Mouse (Mus musculus) hindbrain, embryonic 16.5 days (tissue): ENCODE measurements at regions not wholly inside any gene's neighbourhood (a gene's known extent, or its start where the extent isn't known, plus 50 kb on each side); places are given as distances from the start of the nearest gene placed in this dataset.

Source experiments
- ATAC-seq: fragments of 200-750 bp; cut with Nextera tagmentation; 2 replicates; pipeline ENCODE4 v1.8.0; 2017; ENCODE audit warnings: moderate TSS enrichment, moderate library complexity
- H3K27ac ChIP-seq: fragments of 300-500 bp; sonication (generic); 2 replicates; pipeline ENCODE4 v1.5.1; 2014; ENCODE audit warnings: low read depth, mild to moderate bottlenecking, control low read depth, low read length, moderate library complexity
- H3K27me3 ChIP-seq: fragments of 300-500 bp; sonication (generic); replicated peaks from 2 replicates; pipeline ENCODE4 v1.6.1; 2014; ENCODE audit warnings: low read length; ENCODE audit not compliant: control insufficient read depth, insufficient read depth
- H3K36me3 ChIP-seq: fragments of 300-500 bp; sonication (generic); 2 replicates; pipeline ENCODE4 v1.6.1; 2014; ENCODE audit warnings: mild to moderate bottlenecking, low read length, moderate library complexity, mixed read lengths; ENCODE audit not compliant: control insufficient read depth, insufficient read depth
- H3K4me1 ChIP-seq: fragments of 300-500 bp; sonication (generic); 2 replicates; pipeline ENCODE4 v1.6.1; 2014; ENCODE audit warnings: low read depth, low read length; ENCODE audit not compliant: control insufficient read depth, insufficient read depth
- H3K4me2 ChIP-seq: fragments of 300-500 bp; sonication (generic); 2 replicates; pipeline ENCODE4 v1.6.1; 2014; ENCODE audit warnings: mild to moderate bottlenecking, low read length, control low read depth, moderate library complexity
- H3K4me3 ChIP-seq: fragments of 300-500 bp; sonication (generic); 2 replicates; pipeline ENCODE4 v1.5.1; 2014; ENCODE audit warnings: mild to moderate bottlenecking, low read length, control low read depth, moderate library complexity
- H3K9ac ChIP-seq: fragments of 300-500 bp; sonication (generic); 2 replicates; pipeline ENCODE4 v1.6.1; 2014; ENCODE audit warnings: low read depth, mild to moderate bottlenecking, control low read depth, low read length, moderate library complexity
- H3K9me3 ChIP-seq: fragments of 300-500 bp; sonication (generic); 2 replicates; pipeline ENCODE4 v1.6.1; 2014; ENCODE audit warnings: mild to moderate bottlenecking, low read length, moderate library complexity; ENCODE audit not compliant: control insufficient read depth
- WGBS: fragments of 180-500 bp; shearing (Covaris S2); extraction: QIAGEN DNeasy Blood & Tissue Kit; methylation state at CpG from one replicate; pipeline ENCODE4 v1.1.7; 2014; 5-methylcytosine and 5-hydroxymethylcytosine counted together

DNA sequence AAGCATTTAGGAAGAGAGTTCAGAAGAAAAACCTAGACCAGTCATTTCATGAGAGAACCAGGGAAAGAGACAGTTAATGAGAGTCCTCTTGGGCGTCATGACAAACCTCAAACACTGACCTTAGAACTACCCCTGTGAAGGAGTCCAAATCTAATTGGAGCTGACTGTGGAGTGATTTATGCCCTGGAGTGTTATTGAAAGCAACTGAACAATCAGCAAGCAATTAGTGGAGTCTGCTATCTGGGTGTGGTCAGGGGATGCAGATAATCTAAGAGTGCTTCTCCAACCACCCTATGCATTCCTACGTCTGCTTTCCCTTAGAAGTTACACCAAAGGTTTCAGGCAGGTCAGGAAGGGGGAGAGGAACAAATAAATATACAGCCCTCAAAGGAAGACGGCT, 161.4 kb downstream of the Fndc1 start:
- Histone ChIP-seq H3K9me3 (no peaks in the 10 kb centered on the region), H3K4me2 (no peak overlapping the region), H3K9ac (no peak overlapping the region), H3K36me3 (no peaks in the 10 kb centered on the region), H3K4me1 (no peaks in the 10 kb centered on the region), H3K4me3 (no peak overlapping the region), H3K27ac (no peak overlapping the region), H3K27me3 (no peaks in the 10 kb centered on the region)
- WGBS, result 52% methylated on average over 3 of the region's 3 CpGs
- ATAC-seq, result no peak

DNA sequence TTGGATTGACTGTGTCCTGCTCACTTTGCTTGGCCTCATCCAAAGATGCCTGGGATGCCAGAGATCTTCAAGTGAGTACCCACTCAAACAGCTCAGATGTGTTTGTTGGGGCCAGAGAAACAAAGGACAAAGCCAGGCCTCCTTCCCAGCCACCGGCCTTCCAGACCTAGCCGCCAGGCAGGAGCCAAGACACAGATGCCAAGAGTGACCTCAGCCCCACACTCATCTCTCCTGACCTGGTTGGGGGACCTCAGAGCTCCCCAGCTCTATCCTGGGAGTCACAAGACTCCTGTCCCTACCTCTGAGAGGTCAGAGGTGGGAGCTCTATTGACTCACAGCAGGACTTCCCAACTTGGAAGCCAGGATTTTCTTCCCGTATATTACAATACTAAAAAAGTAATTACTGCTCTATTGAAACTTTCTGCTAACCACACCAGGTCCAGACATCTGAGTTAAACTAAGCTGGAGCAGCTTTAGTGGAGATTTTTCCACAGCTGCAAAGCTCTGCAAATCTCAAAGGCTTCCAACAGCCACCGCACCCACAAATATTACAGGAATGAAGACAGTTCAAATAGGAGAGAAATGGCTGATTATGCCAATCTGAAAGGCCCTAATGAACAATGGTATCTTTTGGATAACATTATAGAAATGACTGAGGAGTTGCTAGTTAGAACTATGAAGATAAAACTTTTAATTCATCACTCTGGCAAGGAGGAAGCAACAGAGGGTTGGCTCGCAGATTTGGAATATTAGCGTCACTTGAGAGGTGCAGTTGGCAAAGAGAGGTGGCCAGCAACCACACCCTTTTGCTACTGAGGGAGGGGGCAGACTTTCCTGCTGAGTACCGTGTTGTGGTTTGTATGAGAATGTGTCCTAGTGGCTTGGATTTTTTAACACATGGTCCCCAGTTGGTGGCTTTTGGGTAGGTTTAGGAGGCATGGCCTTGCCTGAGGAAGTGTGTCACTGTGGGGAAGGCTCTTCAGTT, 162.9 kb downstream of the Fndc1 start:
- Histone ChIP-seq H3K27me3 (no peaks in the 10 kb centered on the region), H3K27ac (no peak overlapping the region), H3K4me1 (no peaks in the 10 kb centered on the region), H3K4me3 (no peak overlapping the region), H3K9me3 (no peaks in the 10 kb centered on the region), H3K9ac (no peak overlapping the region), H3K4me2 (no peak overlapping the region), H3K36me3 (no peaks in the 10 kb centered on the region)
- ATAC-seq, result no peak
- 88% methylated on average over 7 of the region's 7 CpGs for WGBS

DNA sequence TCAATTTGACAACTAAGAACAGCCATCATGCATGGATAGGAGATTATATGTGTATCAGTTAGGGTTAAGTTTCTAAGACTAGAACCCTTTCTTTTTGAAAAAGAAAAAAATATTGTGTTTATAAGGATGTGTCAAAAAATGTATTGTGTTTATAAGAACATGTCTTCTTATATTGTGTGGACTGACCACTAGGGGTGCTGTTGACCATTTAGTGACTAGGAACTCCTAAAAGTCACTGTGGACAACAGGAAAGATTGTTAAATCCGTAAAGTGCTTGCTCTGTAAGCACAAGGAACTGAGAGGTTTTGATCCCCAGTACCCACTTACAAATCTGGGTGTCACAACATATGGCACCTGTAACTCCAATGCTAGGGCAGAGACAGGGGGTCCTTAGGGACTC, 170.6 kb downstream of the Fndc1 start:
- Histone ChIP-seq H3K4me1 (no peaks in the 10 kb centered on the region), H3K27ac (no peak overlapping the region), H3K36me3 (no peaks in the 10 kb centered on the region), H3K4me3 (no peak overlapping the region), H3K4me2 (no peak overlapping the region), H3K9ac (no peak overlapping the region), H3K27me3 (no peaks in the 10 kb centered on the region), H3K9me3 (no peaks in the 10 kb centered on the region)
- 64% methylated on average over 1 of the region's 1 CpGs for WGBS
- no peak for ATAC-seq

DNA sequence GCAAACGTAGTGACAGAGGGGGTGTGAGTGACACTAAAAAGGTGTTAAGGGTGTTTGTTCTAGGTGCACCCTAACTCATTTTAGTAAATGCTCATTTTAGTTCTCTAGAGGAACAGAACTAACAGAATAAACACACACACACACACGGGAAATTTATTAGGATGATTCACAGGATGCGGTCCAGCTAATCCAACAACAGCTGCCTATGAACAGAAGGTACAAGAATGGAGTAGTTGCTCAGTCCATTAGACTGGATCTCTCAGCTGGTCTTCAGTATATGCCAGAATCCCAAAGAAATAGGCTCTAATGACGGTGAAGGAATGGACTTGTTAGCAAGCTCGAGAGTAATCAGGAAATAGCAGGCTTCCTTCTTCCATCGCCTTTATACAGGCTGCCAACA, 171.1 kb downstream of the Fndc1 start:
- H3K4me3 ChIP-seq, result no peak overlapping the region
- H3K4me1 ChIP-seq, result no peaks in the 10 kb centered on the region
- no peaks in the 10 kb centered on the region for H3K36me3 ChIP-seq
- H3K4me2 ChIP-seq, result no peak overlapping the region
- no peak for ATAC-seq
- no peak overlapping the region for H3K9ac ChIP-seq
- no peaks in the 10 kb centered on the region for H3K9me3 ChIP-seq
- H3K27ac ChIP-seq, result no peak overlapping the region
- 89% methylated on average over 6 of the region's 6 CpGs for WGBS
- H3K27me3 ChIP-seq, result no peaks in the 10 kb centered on the region

DNA sequence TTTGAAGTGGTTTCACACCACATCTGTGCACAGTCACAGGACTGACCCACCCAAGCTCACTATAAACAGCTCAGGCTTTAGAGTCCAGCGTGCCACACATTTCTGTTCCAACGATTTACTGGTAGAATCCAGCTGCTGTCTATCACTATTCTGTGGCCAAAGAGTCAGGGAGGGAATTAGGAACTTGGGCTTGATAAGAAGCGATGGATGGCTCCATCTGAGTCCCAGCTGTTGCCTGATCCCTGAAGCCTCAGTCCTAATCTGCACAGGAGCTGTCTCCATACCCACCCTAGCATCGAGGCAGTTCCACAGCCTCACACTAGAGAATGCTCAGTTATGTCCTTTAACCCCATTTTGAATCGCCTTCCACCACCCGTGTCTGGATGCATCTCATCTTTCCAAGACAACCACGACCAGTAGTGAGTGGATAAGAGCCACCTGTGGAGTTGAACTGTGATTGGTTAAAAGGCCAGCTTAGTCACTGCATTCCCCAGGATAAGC, 173.0 kb downstream of the Fndc1 start:
- WGBS, result 78% methylated on average over 7 of the region's 7 CpGs
- Histone ChIP-seq H3K27ac (no peak overlapping the region), H3K9ac (no peak overlapping the region), H3K9me3 (no peaks in the 10 kb centered on the region), H3K27me3 (no peaks in the 10 kb centered on the region), H3K36me3 (no peaks in the 10 kb centered on the region), H3K4me3 (no peak overlapping the region), H3K4me1 (no peaks in the 10 kb centered on the region), H3K4me2 (no peak overlapping the region)
- no peak for ATAC-seq

DNA sequence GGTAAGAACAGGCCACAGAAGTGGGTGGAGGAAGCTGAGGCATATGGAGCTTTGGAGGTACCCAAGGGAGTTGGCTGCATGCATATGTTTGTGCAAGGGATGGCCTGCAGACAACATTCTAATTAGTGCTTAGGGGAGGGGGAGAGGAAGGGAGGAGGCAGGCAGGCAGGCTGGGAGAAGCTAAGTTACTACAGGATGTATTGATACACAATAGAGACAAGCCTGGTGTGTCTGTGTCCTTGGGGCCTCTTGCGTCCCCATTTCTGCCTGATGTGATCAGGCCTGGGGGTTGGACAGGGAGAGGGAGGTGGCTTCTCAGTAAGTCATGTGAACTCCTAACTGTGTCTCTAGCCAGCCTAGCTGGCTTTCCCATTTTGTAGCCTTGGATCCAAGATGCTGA, 175.1 kb downstream of the Fndc1 start:
- H3K9me3 ChIP-seq, result peaks cover 3% of the 10 kb centered on the region; the same call in 1 of the 2 replicates
- H3K9ac ChIP-seq, result no peak overlapping the region
- H3K4me1 ChIP-seq, result no peaks in the 10 kb centered on the region
- 45% methylated on average over 1 of the region's 1 CpGs for WGBS
- H3K4me3 ChIP-seq, result no peak overlapping the region
- H3K27me3 ChIP-seq, result no peaks in the 10 kb centered on the region
- H3K27ac ChIP-seq, result no peak overlapping the region
- no peaks in the 10 kb centered on the region for H3K36me3 ChIP-seq
- no peak overlapping the region for H3K4me2 ChIP-seq
- ATAC-seq, result no peak

DNA sequence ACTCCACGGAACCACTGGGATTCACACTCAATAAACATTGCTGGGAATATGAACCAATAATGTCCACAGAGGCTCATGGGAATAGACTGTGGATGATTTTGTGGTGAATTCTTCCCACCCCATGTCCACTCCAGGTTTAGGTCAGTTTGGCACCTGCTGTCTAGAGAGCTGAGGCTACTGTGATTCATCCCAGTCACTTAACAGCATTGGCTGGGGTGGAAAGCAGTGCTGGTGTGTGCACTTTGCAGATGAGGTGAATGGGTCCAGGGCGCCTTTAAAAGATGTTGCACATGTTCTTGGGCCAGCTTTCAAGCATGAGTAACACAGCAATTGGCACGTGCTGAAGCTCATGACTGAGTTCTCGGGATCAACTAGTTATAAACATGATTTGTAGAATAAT, 176.7 kb downstream of the Fndc1 start:
- WGBS, result 93% methylated on average over 4 of the region's 4 CpGs
- ATAC-seq, result no peak

DNA sequence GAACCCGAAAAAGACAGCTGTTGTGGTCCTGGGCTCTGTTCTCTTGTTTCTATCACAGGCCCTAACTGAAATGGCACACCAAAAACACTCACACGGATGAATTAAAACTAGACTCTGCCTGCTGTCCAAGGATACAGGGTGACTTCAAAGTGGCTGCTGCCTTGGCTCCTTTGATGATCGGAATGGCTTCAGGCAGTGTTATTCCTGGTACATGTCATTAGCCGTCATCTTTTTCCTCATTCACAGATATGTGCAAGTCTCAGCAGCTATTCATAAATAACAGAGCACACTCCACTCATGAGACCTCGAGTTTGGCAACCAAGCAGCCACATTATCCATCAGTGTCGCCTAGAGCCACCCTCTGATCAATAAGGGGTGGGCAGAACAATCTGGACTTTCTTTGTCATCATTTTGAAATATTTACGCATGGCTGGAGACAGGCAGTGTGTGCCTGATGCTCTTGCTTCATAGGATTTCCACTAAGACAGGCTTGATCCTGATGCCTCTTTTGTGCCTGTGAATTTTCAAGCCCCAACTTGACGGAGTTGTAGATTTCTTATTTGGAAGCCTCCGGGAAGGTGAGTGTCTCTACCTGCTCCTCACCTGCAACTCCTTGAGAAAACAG, 182.1 kb downstream of the Fndc1 start:
- ATAC-seq, result no peak
- H3K4me1 ChIP-seq, result peaks cover 6% of the 10 kb centered on the region
- peaks cover 3% of the 10 kb centered on the region; the same call in 1 of the 2 replicates for H3K9me3 ChIP-seq
- no peak overlapping the region for H3K4me2 ChIP-seq
- no peaks in the 10 kb centered on the region for H3K36me3 ChIP-seq
- no peaks in the 10 kb centered on the region for H3K27me3 ChIP-seq
- no peak overlapping the region for H3K9ac ChIP-seq
- no peak overlapping the region for H3K27ac ChIP-seq
- no peak overlapping the region for H3K4me3 ChIP-seq
- WGBS, result 42% methylated on average over 9 of the region's 9 CpGs

More for the DNA sequence above, 176.7 kb downstream of the Fndc1 start:
- H3K4me3 ChIP-seq, result no peak overlapping the region
- peaks cover 3% of the 10 kb centered on the region; the same call in 1 of the 2 replicates for H3K9me3 ChIP-seq
- H3K36me3 ChIP-seq, result no peaks in the 10 kb centered on the region
- H3K4me1 ChIP-seq, result no peaks in the 10 kb centered on the region
- H3K9ac ChIP-seq, result no peak overlapping the region
- H3K27me3 ChIP-seq, result no peaks in the 10 kb centered on the region
- no peak overlapping the region for H3K4me2 ChIP-seq
- H3K27ac ChIP-seq, result no peak overlapping the region

DNA sequence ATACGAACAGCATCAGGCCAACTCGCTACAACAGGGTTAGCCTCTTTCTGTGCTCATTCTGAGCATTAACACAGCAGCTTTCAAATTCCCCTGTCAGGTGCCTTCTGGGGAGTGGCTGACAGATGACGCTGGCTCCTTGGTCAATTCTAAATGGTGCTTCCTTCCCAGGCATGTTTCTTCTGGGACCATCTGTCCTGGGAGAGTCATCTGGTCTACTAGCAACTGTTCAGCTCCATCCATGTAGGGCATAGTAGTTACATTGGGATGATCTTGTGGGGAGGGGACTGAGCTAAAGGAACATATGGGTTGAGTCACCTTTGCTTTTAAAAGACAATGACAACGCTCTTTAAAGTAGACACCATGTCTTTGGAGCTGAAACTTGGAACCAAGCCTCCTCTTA, 183.5 kb downstream of the Fndc1 start:
- 97% methylated on average over 4 of the region's 4 CpGs for WGBS
- ATAC-seq, result no peak
- no peak overlapping the region for H3K9ac ChIP-seq
- H3K4me1 ChIP-seq, result peaks cover 6% of the 10 kb centered on the region
- H3K9me3 ChIP-seq, result peaks cover 3% of the 10 kb centered on the region; the same call in 1 of the 2 replicates
- no peaks in the 10 kb centered on the region for H3K36me3 ChIP-seq
- no peak overlapping the region for H3K27ac ChIP-seq
- no peaks in the 10 kb centered on the region for H3K27me3 ChIP-seq
- H3K4me3 ChIP-seq, result no peak overlapping the region
- no peak overlapping the region for H3K4me2 ChIP-seq
